Mouse (Mus musculus): Measurements from ENCODE around the gene Mrpl45. TPM values are rescaled to one million over a fixed set of nuclear protein-coding genes. Genes with fewer than 3 reads are reported as not detected.

The Mrpl45 gene
- total RNA-seq, 2 experiments from 2014 or later, result 34.1 to 50.7 TPM

DNA sequence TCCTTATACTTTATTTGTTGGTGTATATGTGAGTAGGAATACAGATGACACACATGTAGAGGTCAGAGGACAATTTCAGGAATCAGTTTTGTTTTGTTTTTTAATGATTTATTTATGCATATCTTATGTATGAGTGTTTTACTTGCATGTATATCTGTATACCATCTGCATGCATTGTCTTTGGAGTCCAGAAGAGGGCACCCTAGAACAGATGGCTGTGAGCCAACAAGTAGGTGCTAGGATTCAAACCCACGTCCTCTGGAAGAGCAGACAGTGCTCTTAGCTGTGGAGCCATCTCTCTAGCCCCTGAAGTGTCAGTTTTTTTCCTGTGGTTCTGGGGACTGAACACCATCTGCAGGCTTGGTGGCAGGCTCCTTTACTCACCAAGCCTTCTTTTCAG is 9.7 kb downstream of the Mrpl45 start:
- no peak overlapping the region for H3K27ac ChIP-seq
- peak; percentile 45 for TF ChIP-seq CTCF (IDR thresholded peaks at IDR 0.05)
- DNase-seq, result no peak
- no peak overlapping the region for H3K4me3 ChIP-seq
- intact Hi-C loops (cut with DNase I), result no loop called here

DNA sequence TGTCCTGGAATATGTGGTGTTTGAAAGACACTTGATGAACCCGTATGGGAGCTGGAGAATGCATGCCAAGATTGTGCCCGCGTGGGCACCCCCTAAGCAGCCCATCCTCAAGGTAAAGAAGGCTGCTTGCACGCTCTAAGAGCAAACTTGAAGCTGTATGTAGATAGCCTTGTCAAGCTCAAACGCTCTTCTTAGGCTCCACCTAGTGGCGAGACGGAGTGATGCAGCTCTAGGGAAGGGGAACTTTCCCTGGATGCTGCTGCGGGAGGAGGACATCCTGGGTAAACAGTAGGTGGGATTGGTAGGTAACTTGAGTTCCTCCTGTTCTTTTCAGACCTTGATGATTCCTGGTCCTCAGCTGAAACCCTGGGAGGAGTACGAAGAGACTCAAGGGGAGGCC is 12.6 kb downstream of the Mrpl45 start:
- no peak overlapping the region for H3K4me3 ChIP-seq
- peak; percentile 71 for DNase-seq
- peak; percentile 89 for TF ChIP-seq CTCF (IDR thresholded peaks at IDR 0.05)
- no peak overlapping the region for H3K27ac ChIP-seq
- intact Hi-C loops (cut with DNase I), result no loop called here

DNA sequence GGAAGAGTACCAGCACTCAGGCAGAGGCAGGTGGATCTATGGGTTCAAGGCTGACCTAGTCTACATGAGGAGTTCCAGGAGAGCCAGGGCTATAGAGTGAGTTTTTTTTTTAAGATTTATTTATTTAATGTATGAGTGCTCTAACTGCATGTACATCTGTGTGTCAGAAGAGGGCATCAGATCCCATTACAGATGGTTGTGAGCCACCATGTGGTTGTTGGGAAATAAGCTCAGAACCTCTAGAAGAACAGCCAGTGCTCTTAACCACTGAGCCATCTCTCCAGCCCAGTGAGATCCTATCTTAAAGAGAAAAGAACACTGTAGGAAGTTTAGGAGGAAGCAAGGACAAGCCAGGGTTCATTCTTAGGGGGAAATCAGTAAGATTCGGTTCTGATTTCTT is 14.8 kb downstream of the Mrpl45 start:
- no peak overlapping the region for H3K27ac ChIP-seq
- no peak overlapping the region for H3K4me3 ChIP-seq
- no peak for DNase-seq
- intact Hi-C loops (cut with DNase I), result loop anchor here (2.0 kb wide), 1 partner anchor 132 kb away; no protein-coding TSS in a partner anchor
- no peak for TF ChIP-seq CTCF (IDR thresholded peaks at IDR 0.05)

DNA sequence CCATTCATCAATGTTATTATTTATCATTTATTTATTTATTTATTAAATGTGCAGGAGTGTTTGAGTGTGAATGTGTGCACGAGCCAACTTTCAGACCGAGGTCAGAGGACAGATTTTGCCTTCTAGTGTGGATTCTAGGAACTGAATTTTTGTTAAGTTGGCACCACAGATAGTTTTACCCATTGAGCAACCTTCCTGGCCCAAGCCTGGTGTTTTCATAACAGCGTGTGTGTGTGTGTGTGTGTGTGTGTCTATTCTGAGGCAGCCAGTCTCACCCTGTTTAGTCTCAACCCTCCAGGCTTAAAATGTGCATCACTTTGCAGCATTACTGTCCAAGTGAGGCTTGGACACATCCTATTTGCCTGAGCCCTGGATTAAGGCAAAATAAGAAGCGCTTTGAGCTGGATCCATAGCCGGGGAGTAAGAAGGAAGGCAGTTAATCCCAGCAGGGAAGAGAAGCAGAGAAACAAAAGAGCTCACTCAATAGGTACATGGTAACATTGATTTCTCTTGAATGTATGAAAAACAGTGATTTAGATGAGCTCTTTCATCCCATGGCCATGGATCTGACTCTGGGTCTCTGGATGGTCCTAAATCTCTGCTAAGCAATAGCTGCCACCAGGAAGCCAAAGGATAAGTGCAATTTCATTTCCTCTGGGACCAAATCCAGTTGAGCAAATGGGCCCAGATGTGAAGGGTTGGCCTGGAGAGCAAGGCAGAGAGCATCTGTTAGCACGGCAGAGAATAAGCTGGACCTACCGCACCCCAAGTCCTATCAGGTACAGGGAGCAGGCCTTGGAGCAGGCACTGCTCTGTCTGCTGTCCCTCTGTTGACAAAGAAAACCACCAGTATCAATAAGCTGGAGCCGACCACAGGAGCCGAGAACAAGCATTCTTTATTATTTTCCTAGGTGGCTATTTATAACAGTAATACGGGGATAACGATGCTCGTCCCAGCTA is 16.0 kb downstream of the Mrpl45 start:
- Histone ChIP-seq H3K27ac (no peak overlapping the region), H3K4me3 (no peak overlapping the region)
- peak; percentile 53 for DNase-seq
- intact Hi-C loops (cut with DNase I), result loop anchor here (2.0 kb wide), 1 partner anchor 133 kb away; no protein-coding TSS in a partner anchor
- TF ChIP-seq CTCF (IDR thresholded peaks at IDR 0.05), result no peak

DNA sequence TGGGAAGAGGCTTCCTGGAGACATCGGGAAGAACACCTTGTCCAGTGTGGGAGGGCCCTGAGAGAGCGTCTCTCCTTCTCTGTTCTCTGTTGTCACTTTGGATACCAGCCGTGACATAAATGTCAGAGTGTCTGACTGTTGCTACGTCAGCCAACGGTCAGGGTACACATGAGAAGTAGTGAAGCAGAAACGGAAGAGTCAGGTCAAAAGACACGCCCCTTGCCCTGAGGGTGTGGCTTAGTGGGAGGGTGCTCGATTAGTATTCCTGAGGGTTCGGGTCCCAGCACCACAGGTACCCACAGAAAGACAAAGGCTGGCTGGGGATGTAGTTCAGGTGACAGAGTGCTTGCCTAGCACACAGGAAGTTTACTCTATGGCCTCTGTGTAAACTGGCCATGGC is 17.5 kb downstream of the Mrpl45 start:
- no peak overlapping the region for H3K27ac ChIP-seq
- DNase-seq, result no peak
- no peak for TF ChIP-seq CTCF (IDR thresholded peaks at IDR 0.05)
- intact Hi-C loops (cut with DNase I), result no loop called here
- no peak overlapping the region for H3K4me3 ChIP-seq

DNA sequence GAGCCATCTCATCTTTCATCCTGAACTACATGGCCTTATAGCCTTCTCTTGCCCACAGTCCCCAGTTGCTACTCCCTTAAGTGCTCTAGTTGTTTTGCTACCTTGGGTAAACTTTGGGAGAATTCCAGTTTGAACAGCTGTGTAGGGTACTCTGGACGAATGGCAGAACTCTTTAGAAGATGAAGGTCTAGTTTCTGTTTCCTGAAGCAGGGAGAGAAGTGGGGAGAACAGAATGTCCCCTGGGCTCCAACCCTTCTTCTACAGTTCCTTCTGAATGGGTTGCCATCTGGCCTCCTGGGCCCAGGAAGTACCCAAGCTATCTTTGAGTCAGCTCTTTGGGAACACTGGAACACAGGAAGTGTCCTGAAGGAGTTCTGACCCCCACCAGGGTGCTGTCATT is 18.4 kb downstream of the Mrpl45 start:
- no peak for TF ChIP-seq CTCF (IDR thresholded peaks at IDR 0.05)
- Histone ChIP-seq H3K27ac (peak overlapping the region; percentile 31), H3K4me3 (no peak overlapping the region)
- intact Hi-C loops (cut with DNase I), result no loop called here
- DNase-seq, result no peak

DNA sequence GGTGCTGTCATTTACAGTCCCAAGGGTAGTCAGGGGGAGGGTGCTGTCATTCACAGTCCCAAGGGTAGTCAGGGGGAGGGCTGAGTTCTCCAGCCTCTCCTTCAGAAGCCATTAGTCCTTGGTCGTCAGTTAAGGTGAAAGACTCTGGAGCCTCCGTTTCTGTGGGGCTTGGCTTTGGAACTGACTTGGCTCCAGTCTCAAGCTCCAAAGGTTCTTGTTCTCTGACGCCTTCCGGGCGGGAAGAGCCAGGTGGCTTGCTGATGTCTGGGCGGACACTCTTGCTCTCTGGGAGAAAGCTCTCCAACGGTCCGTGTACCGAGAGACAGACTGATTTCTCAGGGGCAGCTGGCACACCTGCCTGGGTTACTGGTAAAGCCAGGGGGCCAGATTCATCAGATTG is 18.9 kb downstream of the Mrpl45 start:
- intact Hi-C loops (cut with DNase I), result no loop called here
- Histone ChIP-seq H3K4me3 (no peak overlapping the region), H3K27ac (peak overlapping the region; percentile 31; the same call in 1 of the 2 replicates)
- no peak for DNase-seq
- no peak for TF ChIP-seq CTCF (IDR thresholded peaks at IDR 0.05)

DNA sequence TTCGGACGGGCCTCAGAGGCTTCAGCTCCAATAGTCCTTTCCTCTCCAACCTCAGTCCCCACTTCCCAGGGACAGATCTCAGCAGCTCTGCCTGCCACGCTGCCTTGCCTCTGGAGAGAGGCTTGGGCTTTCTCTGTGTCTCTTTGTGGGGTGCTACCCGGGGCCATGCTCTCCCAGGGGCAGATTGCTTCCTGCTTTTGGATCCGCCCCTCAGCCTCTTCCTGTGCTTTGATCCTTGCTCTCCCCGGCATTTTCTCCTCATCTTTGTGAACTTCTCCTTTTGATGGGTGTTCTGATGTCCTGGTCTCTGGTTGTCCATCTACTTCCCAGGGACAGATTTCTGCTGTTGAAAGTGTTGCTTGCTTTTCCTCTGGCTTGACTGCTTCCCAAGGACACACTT is 20.7 kb downstream of the Mrpl45 start:
- TF ChIP-seq CTCF (IDR thresholded peaks at IDR 0.05), result no peak
- DNase-seq, result no peak
- H3K27ac ChIP-seq, result no peak overlapping the region
- intact Hi-C loops (cut with DNase I), result no loop called here
- no peak overlapping the region for H3K4me3 ChIP-seq

DNA sequence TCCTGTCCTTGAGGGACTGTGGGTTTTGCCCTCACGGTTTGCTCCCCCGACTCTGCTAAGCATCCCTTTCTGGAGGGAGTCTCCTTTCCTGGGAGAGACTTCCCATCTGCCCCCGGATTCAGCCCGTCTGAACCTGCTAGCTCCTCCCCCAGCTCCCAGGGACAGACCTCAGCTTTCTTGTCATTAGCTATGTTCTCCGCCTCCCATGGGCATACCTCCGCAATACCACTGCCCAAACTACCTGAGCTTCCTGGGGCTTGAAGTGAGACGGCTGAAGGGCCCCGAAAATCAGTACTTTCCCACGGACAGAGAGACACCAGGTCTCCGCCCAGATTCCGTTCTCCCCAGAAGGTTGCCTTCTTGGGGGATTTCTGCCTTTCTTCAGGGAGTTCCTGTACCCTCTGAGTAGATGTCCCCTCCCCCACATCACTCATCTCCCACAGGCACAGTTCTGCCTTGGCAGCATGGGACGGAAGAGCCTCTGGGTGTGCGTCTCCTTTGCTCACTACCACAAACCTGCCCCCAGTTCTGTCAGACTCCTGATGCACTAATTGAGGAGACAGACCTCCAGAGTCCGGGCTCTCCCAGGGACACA is 21.3 kb downstream of the Mrpl45 start:
- TF ChIP-seq CTCF (IDR thresholded peaks at IDR 0.05), result no peak
- Histone ChIP-seq H3K4me3 (no peak overlapping the region), H3K27ac (no peak overlapping the region)
- intact Hi-C loops (cut with DNase I), result no loop called here
- no peak for DNase-seq

DNA sequence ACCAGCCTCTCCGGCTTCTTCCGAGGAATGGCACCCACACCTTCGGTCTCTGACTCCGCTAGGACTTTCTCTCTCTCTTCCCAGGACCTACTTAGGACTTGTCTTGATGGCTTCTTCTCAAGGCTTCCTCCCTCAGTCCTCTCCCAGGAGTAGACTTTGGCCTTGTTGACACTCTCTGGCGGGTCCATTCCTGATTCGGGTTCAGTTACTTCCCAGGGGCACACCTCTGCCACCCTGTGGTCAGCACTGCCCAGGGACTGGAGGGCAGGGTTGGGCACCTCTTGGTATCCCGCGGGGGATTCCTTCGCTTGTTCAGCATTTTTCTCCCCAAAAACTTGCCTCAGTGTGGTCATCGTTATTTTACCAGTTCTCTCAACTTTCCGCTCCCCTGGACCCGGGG is 21.8 kb downstream of the Mrpl45 start:
- Histone ChIP-seq H3K27ac (no peak overlapping the region), H3K4me3 (no peak overlapping the region)
- intact Hi-C loops (cut with DNase I), result no loop called here
- DNase-seq, result no peak
- no peak for TF ChIP-seq CTCF (IDR thresholded peaks at IDR 0.05)

DNA sequence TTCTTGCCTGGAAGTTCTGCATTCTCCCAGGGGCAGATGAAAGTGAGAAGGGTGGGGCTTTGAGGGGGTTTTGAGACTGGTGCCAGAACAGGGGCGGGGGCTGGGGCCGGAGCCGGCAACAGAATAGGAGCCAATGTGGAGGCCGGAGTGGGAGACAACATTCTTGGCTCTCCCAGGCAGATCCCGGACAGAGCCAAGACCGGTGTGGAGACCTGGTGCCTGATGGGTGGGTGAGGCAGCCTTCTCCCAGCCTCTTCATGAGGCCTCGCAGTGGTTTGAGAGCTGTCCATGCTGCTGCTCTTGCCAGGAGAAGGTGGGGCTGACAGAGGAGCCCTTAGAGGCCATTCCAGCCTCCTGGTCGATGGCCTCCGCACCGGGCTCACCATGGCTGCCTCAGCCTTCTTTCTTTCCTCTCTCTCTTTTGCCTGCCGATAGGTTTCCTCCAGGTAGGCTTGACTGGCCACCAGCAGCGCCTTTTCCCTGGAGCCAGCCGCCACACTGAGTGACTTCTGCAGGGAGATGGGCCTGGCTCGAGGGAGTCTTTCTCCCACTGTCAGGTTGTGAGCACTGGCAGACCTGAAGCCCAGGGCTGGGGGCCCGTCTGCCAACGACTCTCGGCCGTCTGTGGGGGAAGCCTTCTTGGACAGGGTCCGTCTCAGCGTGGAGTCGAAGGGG is 22.9 kb downstream of the Mrpl45 start:
- peak overlapping the region; percentile 55 for H3K4me3 ChIP-seq
- TF ChIP-seq CTCF (IDR thresholded peaks at IDR 0.05), result no peak
- 0 out of 2 replicates have a peak overlapping the region, but pooled peaks have one; percentile 17 for H3K27ac ChIP-seq
- intact Hi-C loops (cut with DNase I), result no loop called here
- no peak for DNase-seq

DNA sequence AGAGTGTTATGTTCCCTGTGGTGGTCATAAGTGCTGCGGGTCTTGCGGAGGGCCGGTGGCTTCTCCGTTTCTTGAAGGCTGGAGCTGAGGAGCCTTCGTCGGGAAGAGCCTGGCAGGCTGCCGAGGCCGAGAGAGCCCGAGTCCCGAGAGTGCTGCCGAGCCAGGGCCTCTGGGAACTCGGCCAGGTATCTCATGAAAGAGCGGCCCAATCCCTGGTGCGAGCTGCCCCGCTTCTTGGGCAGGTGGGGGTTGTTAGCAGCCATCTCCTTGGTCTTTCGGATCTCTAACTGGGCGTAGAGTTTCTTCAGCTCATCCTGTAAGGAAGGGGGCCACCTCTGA is 23.4 kb downstream of the Mrpl45 start:
- H3K27ac ChIP-seq, result 0 out of 2 replicates have a peak overlapping the region, but pooled peaks have one; percentile 17
- no peak for TF ChIP-seq CTCF (IDR thresholded peaks at IDR 0.05)
- peak overlapping the region; percentile 55 for H3K4me3 ChIP-seq

DNA sequence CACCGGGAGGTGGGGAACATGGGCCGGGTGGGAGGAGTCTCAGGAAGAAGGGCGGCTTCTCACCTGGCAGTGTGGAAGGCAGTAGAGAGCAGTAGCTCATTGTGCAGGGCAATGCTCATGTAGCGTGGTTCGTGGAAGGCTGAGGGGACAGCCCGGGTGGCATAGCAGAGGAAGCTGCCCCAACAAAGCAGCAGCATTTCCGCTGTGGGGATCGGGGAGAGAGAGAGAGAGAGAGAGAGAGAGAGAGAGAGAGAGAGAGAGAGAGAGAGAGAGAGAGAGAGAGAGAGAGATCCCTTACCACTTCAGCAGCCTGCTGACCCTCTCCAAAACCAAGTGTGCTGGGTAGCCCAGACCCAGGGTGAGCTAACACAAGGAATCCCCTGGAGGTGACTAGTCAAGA is 27.7 kb downstream of the Mrpl45 start:
- Histone ChIP-seq H3K27ac (no peak overlapping the region), H3K4me3 (no peak overlapping the region)
- no peak for TF ChIP-seq CTCF (IDR thresholded peaks at IDR 0.05)
- intact Hi-C loops (cut with DNase I), result no loop called here
- no peak for DNase-seq

More for the DNA sequence above, 23.4 kb downstream of the Mrpl45 start:
- intact Hi-C loops (cut with DNase I), result no loop called here
- DNase-seq, result peak; percentile 88

Data from gastrocnemius, adult 2 months (tissue).